24 mouse cellular contexts compared by ENCODE assay signal in genomic region chr13:22190385-22190784, GRCm38 (mm10). TPM values are rescaled to one million over a fixed set of nuclear protein-coding genes. Genes with fewer than 3 reads are reported as not detected.
DNase-seq lines count a peak whose midpoint lies in the region; ATAC-seq and TF ChIP-seq lines count a peak whose summit lies in the region.
"Had no signal": no experiment of that assay in that cellular context is flagged by ENCODE, and none has a peak within 500 bp of the region (broad histone marks: within the 10 kb centered on the region; RNA-seq: fewer than 3 reads in every experiment).

No protein-coding gene starts in this region.

- H3K4me1 ChIP-seq in intestine, embryonic 15.5 days (replicated peaks): no peaks in the 10 kb centered on the region
- no peaks in the 10 kb centered on the region for H3K4me1 ChIP-seq in intestine, embryonic 16.5 days (ENCODE audit: control insufficient read depth, insufficient read depth, low read length)
- no peaks in the 10 kb centered on the region for H3K4me1 ChIP-seq in intestine, postnatal 0 days (replicated peaks; ENCODE audit: control insufficient read depth, insufficient read depth, low read length)
- no peaks in the 10 kb centered on the region; the same call in 1 of the 2 replicates for H3K4me1 ChIP-seq in small intestine, adult 2 months (ENCODE audit: control insufficient read depth, insufficient read depth, insufficient read length, low read length)
- H3K4me1 ChIP-seq in stomach, postnatal 0 days (replicated peaks; ENCODE audit: control insufficient read depth, insufficient read depth): no peaks in the 10 kb centered on the region
- no peaks in the 10 kb centered on the region for H3K4me1 ChIP-seq in limb, embryonic 10.5 days

- ATAC-seq in intestine, embryonic 15.5 days: peak; percentile 76
- peak; percentile 82 for ATAC-seq in intestine, embryonic 16.5 days
- peak; percentile 69 for ATAC-seq in intestine, postnatal 0 days
- no peak for ATAC-seq in stomach, postnatal 0 days (ENCODE audit: low FRiP score, low TSS enrichment)
- ATAC-seq: activated CD4-positive, CD25-positive, alpha-beta regulatory T cell, adult 4 months; CD4-positive, CD25-positive, alpha-beta regulatory T cell, adult 4 months; Patski had no signal

- no peaks in the 10 kb centered on the region for H3K36me3 ChIP-seq in intestine, embryonic 15.5 days
- no peaks in the 10 kb centered on the region for H3K36me3 ChIP-seq in intestine, embryonic 16.5 days (ENCODE audit: control insufficient read depth, insufficient read depth, low read length)
- no peaks in the 10 kb centered on the region for H3K36me3 ChIP-seq in intestine, postnatal 0 days (ENCODE audit: control insufficient read depth, insufficient read depth)
- no peaks in the 10 kb centered on the region for H3K36me3 ChIP-seq in small intestine, adult 2 months (ENCODE audit: control insufficient read depth, insufficient read depth, low read length)
- H3K36me3 ChIP-seq in stomach, postnatal 0 days (ENCODE audit: control insufficient read depth, insufficient read depth, low read length): no peaks in the 10 kb centered on the region
- no peaks in the 10 kb centered on the region for H3K36me3 ChIP-seq in limb, embryonic 10.5 days
- H3K36me3 ChIP-seq: G1E had no signal

- TF ChIP-seq POLR2A in small intestine, adult 2 months (IDR thresholded peaks at IDR 0.05; ENCODE audit: low read depth, low read length): no peak

- no peak for DNase-seq in ovary, postnatal 14 days (ENCODE audit: low spot score)
- DNase-seq in stomach, postnatal 0 days (ENCODE audit: low spot score): no peak
- no peak for DNase-seq in limb, embryonic 10.5 days (ENCODE audit: low spot score)
- DNase-seq in urinary bladder, postnatal 36 days (ENCODE audit: low spot score in 2 of 2): no peak
- DNase-seq: adrenal gland, adult 2 months; adrenal gland, adult 8-10 months; adrenal gland, postnatal 10 days; adrenal gland, postnatal 14 days; adrenal gland, postnatal 25 days; adrenal gland, postnatal 36 days; B cell, adult 2 months; cerebellum, adult 11 months; cerebellum, adult 11-12 months had no signal

- H3K9me3 ChIP-seq in intestine, embryonic 15.5 days: no peaks in the 10 kb centered on the region
- no peaks in the 10 kb centered on the region for H3K9me3 ChIP-seq in intestine, embryonic 16.5 days (ENCODE audit: control insufficient read depth, low read length)
- H3K9me3 ChIP-seq in intestine, postnatal 0 days (ENCODE audit: control insufficient read depth): no peaks in the 10 kb centered on the region
- H3K9me3 ChIP-seq in stomach, postnatal 0 days (ENCODE audit: control insufficient read depth, low read length): no peaks in the 10 kb centered on the region
- no peaks in the 10 kb centered on the region for H3K9me3 ChIP-seq in limb, embryonic 10.5 days (replicated peaks)
- H3K9me3 ChIP-seq: G1E had no signal

- H3K4me3 ChIP-seq in intestine, embryonic 15.5 days (replicated peaks): no peak overlapping the region
- H3K4me3 ChIP-seq in intestine, embryonic 16.5 days (ENCODE audit: low read length): no peak overlapping the region
- no peak overlapping the region for H3K4me3 ChIP-seq in intestine, postnatal 0 days (ENCODE audit: low read depth, low read length)
- H3K4me3 ChIP-seq in small intestine, adult 2 months (ENCODE audit: low read depth, low read length): no peak overlapping the region
- H3K4me3 ChIP-seq in stomach, postnatal 0 days (ENCODE audit: low read depth, low read length): no peak overlapping the region
- H3K4me3 ChIP-seq in limb, embryonic 10.5 days: no peak overlapping the region

- H3K4me2 ChIP-seq in intestine, embryonic 15.5 days (replicated peaks): no peak overlapping the region
- no peak overlapping the region for H3K4me2 ChIP-seq in intestine, embryonic 16.5 days (ENCODE audit: low read depth, low read length)
- H3K4me2 ChIP-seq in intestine, postnatal 0 days (replicated peaks; ENCODE audit: low read depth): no peak overlapping the region
- no peak overlapping the region for H3K4me2 ChIP-seq in stomach, postnatal 0 days (replicated peaks; ENCODE audit: low read depth)

- no peak overlapping the region for H3K27ac ChIP-seq in intestine, embryonic 15.5 days
- no peak overlapping the region for H3K27ac ChIP-seq in intestine, embryonic 16.5 days (ENCODE audit: low read length)
- H3K27ac ChIP-seq in intestine, postnatal 0 days (ENCODE audit: low read depth, low read length): no peak overlapping the region
- H3K27ac ChIP-seq in small intestine, adult 2 months (ENCODE audit: insufficient read depth, low read depth, low read length): peak overlapping the region; percentile 41
- H3K27ac ChIP-seq in stomach, postnatal 0 days (replicated peaks): no peak overlapping the region
- no peak overlapping the region for H3K27ac ChIP-seq in limb, embryonic 10.5 days

- WGBS in intestine, embryonic 15.5 days: 34% methylated on average over 2 of the region's 2 CpGs
- 42% methylated on average over 2 of the region's 2 CpGs for WGBS in intestine, embryonic 16.5 days
- WGBS in intestine, postnatal 0 days: 16% methylated on average over 2 of the region's 2 CpGs
- 12% methylated on average over 2 of the region's 2 CpGs for WGBS in small intestine, adult 2 months
- 46% methylated on average over 2 of the region's 2 CpGs for WGBS in stomach, postnatal 0 days
- WGBS in limb, embryonic 10.5 days: 91% methylated on average over 2 of the region's 2 CpGs

- TF ChIP-seq EP300 in stomach, postnatal 0 days (optimal IDR thresholded peaks at IDR 0.05): no peak

- no peak overlapping the region for H3K9ac ChIP-seq in intestine, embryonic 15.5 days
- no peak overlapping the region for H3K9ac ChIP-seq in intestine, embryonic 16.5 days (ENCODE audit: low read depth, low read length)
- H3K9ac ChIP-seq in intestine, postnatal 0 days (ENCODE audit: low read depth, low read length): no peak overlapping the region
- H3K9ac ChIP-seq in stomach, postnatal 0 days (ENCODE audit: low read length): no peak overlapping the region

- no peak for TF ChIP-seq CTCF in intestine, postnatal 0 days (IDR thresholded peaks at IDR 0.05; ENCODE audit: low read depth)
- no peak for TF ChIP-seq CTCF in small intestine, adult 2 months (IDR thresholded peaks at IDR 0.05; ENCODE audit: extremely low read depth, insufficient read length, insufficient replicate concordance, low read depth, low read length)
- TF ChIP-seq CTCF in stomach, postnatal 0 days (IDR thresholded peaks at IDR 0.05; ENCODE audit: low read depth): no peak

- no peaks in the 10 kb centered on the region for H3K27me3 ChIP-seq in intestine, embryonic 15.5 days (replicated peaks)
- no peaks in the 10 kb centered on the region for H3K27me3 ChIP-seq in intestine, embryonic 16.5 days (replicated peaks; ENCODE audit: control insufficient read depth, insufficient read depth, low read length)
- H3K27me3 ChIP-seq in intestine, postnatal 0 days (replicated peaks; ENCODE audit: control insufficient read depth, insufficient read depth, low read length): no peaks in the 10 kb centered on the region
- no peaks in the 10 kb centered on the region for H3K27me3 ChIP-seq in small intestine, adult 2 months (ENCODE audit: control insufficient read depth, insufficient read depth, low read length)
- no peaks in the 10 kb centered on the region for H3K27me3 ChIP-seq in stomach, postnatal 0 days (ENCODE audit: control insufficient read depth, insufficient read depth, low read length)
- no peaks in the 10 kb centered on the region for H3K27me3 ChIP-seq in limb, embryonic 10.5 days (ENCODE audit: low read depth, poor library complexity, severe bottlenecking)
- H3K27me3 ChIP-seq: CH12.LX, Patski had no signal

RNA-seq across cellular contexts. Expression of gene Vmn1r192, which starts 0.6 kb away (rescaled TPM):
- not detected in 2 replicates for polyA plus RNA-seq in intestine, embryonic 15.5 days (2015; fragmentation: Nextera tagmentation; extraction: Ambion mirVana)
- polyA plus RNA-seq in intestine, embryonic 16.5 days (2015; fragmentation: Nextera tagmentation; extraction: Ambion mirVana): not detected in 2 replicates
- polyA plus RNA-seq in intestine, postnatal 0 days (2015; fragmentation: Nextera tagmentation; extraction: Ambion mirVana): not detected in 2 replicates
- not detected in 2 replicates for polyA plus RNA-seq in small intestine, adult 2 months (2012; rRNA removed)
- polyA plus RNA-seq in stomach, postnatal 0 days (2015; fragmentation: Nextera tagmentation; extraction: Ambion mirVana): not detected in 2 replicates
- polyA plus RNA-seq in limb, embryonic 10.5 days (2016; fragmentation: Nextera tagmentation; extraction: Ambion mirVana): not detected in 2 replicates
- polyA plus RNA-seq: activated CD4-positive, CD25-positive, alpha-beta regulatory T cell, adult 4 months; adrenal gland, adult 2 months; brain, embryonic 14.5 days; C2C12; CD4-positive, CD25-positive, alpha-beta regulatory T cell, adult 4 months; G1E; Patski had no signal

RNA-seq across cellular contexts. Expression of gene Vmn1r191, which starts 6.6 kb away (rescaled TPM):
- not detected in 2 replicates for polyA plus RNA-seq in intestine, embryonic 15.5 days (2015; fragmentation: Nextera tagmentation; extraction: Ambion mirVana)
- polyA plus RNA-seq in intestine, embryonic 16.5 days (2015; fragmentation: Nextera tagmentation; extraction: Ambion mirVana): not detected in 2 replicates
- not detected in 2 replicates for polyA plus RNA-seq in intestine, postnatal 0 days (2015; fragmentation: Nextera tagmentation; extraction: Ambion mirVana)
- not detected in 2 replicates for polyA plus RNA-seq in small intestine, adult 2 months (2012; rRNA removed)
- not detected in 2 replicates for polyA plus RNA-seq in stomach, postnatal 0 days (2015; fragmentation: Nextera tagmentation; extraction: Ambion mirVana)
- polyA plus RNA-seq in limb, embryonic 10.5 days (2016; fragmentation: Nextera tagmentation; extraction: Ambion mirVana): not detected in 2 replicates
- polyA plus RNA-seq: activated CD4-positive, CD25-positive, alpha-beta regulatory T cell, adult 4 months; adrenal gland, adult 2 months; brain, embryonic 14.5 days; C2C12; CD4-positive, CD25-positive, alpha-beta regulatory T cell, adult 4 months; G1E; Patski had no signal

RNA-seq across cellular contexts. Expression of gene Vmn1r193, which starts 32.6 kb away (rescaled TPM):
- not detected in 2 replicates for polyA plus RNA-seq in intestine, embryonic 15.5 days (2015; fragmentation: Nextera tagmentation; extraction: Ambion mirVana)
- not detected in 2 replicates for polyA plus RNA-seq in intestine, embryonic 16.5 days (2015; fragmentation: Nextera tagmentation; extraction: Ambion mirVana)
- polyA plus RNA-seq in intestine, postnatal 0 days (2015; fragmentation: Nextera tagmentation; extraction: Ambion mirVana): not detected in 2 replicates
- polyA plus RNA-seq in small intestine, adult 2 months (2012; rRNA removed): not detected in 2 replicates
- 0.01 TPM in 1 of 2 replicates, not detected in the other for polyA plus RNA-seq in stomach, postnatal 0 days (2015; fragmentation: Nextera tagmentation; extraction: Ambion mirVana)
- polyA plus RNA-seq in limb, embryonic 10.5 days (2016; fragmentation: Nextera tagmentation; extraction: Ambion mirVana): not detected in 2 replicates
- polyA plus RNA-seq: activated CD4-positive, CD25-positive, alpha-beta regulatory T cell, adult 4 months; adrenal gland, adult 2 months; brain, embryonic 14.5 days; C2C12; CD4-positive, CD25-positive, alpha-beta regulatory T cell, adult 4 months; G1E; Patski had no signal

RNA-seq across cellular contexts. Expression of gene Vmn1r194, which starts 53.6 kb away (rescaled TPM):
- polyA plus RNA-seq in intestine, embryonic 15.5 days (2015; fragmentation: Nextera tagmentation; extraction: Ambion mirVana): not detected in 2 replicates
- not detected in 2 replicates for polyA plus RNA-seq in intestine, embryonic 16.5 days (2015; fragmentation: Nextera tagmentation; extraction: Ambion mirVana)
- not detected in 2 replicates for polyA plus RNA-seq in intestine, postnatal 0 days (2015; fragmentation: Nextera tagmentation; extraction: Ambion mirVana)
- not detected in 2 replicates for polyA plus RNA-seq in small intestine, adult 2 months (2012; rRNA removed)
- polyA plus RNA-seq in stomach, postnatal 0 days (2015; fragmentation: Nextera tagmentation; extraction: Ambion mirVana): not detected in 2 replicates
- not detected in 2 replicates for polyA plus RNA-seq in limb, embryonic 10.5 days (2016; fragmentation: Nextera tagmentation; extraction: Ambion mirVana)
- polyA plus RNA-seq: activated CD4-positive, CD25-positive, alpha-beta regulatory T cell, adult 4 months; adrenal gland, adult 2 months; brain, embryonic 14.5 days; C2C12; CD4-positive, CD25-positive, alpha-beta regulatory T cell, adult 4 months; G1E; Patski had no signal
